Mouse (Mus musculus): ENCODE results near the gene Atp13a5. TPM values are rescaled to one million over a fixed set of nuclear protein-coding genes. Genes with fewer than 3 reads are reported as not detected.

Gene Atp13a5
- polyA plus RNA-seq, 1 experiment from 2014 or later = not detected

DNA sequence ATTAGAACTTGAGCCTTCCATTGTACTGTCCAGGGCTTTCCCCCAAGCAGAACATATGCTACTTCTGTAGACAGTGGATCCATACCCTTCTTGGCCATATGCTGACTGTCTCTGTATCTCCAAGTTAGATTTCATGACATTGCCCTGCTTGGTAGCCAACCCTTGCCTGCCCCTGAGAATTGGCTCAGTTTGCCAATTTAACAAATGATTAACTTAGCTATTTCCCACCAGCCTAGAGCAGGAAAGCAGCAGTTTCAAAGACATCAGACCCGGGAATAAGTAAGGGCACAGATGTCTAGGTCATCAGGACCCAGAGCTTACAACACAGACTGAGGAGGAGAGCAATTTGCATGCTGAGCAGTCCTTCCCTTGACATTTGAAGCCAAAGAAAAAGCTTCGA, 173.0 kb downstream of the Atp13a5 start:
- Histone ChIP-seq H3K27me3 (ENCODE audit: insufficient read depth, low read length) (peaks cover 19% of the 10 kb centered on the region), H3K36me3 (ENCODE audit: insufficient read depth) (no peaks in the 10 kb centered on the region), H3K4me2 (no peak overlapping the region), H3K9me3 (ENCODE audit: low read depth, low read length) (no peaks in the 10 kb centered on the region), H3K9ac (no peak overlapping the region), H3K4me1 (ENCODE audit: insufficient read depth) (no peaks in the 10 kb centered on the region), H3K27ac (ENCODE audit: low read depth) (no peak overlapping the region), H3K4me3 (ENCODE audit: low read depth, low read length) (no peak overlapping the region)
- no peak for TF ChIP-seq CTCF (IDR thresholded peaks at IDR 0.05; ENCODE audit: low read depth)
- WGBS = 43% methylated on average over 2 of the region's 2 CpGs
- ATAC-seq (ENCODE audit: insufficient read depth) = no peak
- DNase-seq = no peak

DNA sequence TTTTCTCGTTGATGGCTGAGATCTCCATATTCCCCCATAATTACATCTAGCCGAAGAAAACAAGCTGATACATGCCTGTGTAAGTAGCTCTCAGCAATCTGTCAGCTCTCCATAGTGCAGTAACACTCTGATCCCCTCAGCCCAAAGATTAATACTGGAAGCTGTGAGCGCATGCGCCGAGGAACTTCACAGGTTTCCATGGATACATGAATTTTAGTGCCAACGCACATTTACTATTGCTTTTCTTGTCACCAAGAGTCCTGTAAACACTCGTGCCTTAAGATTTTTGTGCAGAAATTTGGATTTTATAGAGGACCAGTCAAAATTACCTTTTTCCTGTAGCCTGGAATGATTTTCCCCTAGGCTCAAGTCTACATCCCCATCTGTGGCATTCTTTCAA, 173.7 kb downstream of the Atp13a5 start:
- H3K27ac ChIP-seq (ENCODE audit: low read depth) = no peak overlapping the region
- H3K4me2 ChIP-seq = no peak overlapping the region
- DNase-seq (no peak), ATAC-seq (ENCODE audit: insufficient read depth) (no peak)
- peaks cover 12% of the 10 kb centered on the region for H3K27me3 ChIP-seq (ENCODE audit: insufficient read depth, low read length)
- H3K4me3 ChIP-seq (ENCODE audit: low read depth, low read length) = no peak overlapping the region
- WGBS = 53% methylated on average over 7 of the region's 7 CpGs
- no peaks in the 10 kb centered on the region for H3K4me1 ChIP-seq (ENCODE audit: insufficient read depth)
- H3K9me3 ChIP-seq (ENCODE audit: low read depth, low read length) = no peaks in the 10 kb centered on the region
- TF ChIP-seq CTCF (IDR thresholded peaks at IDR 0.05; ENCODE audit: low read depth) = no peak
- H3K9ac ChIP-seq = no peak overlapping the region
- H3K36me3 ChIP-seq (ENCODE audit: insufficient read depth) = no peaks in the 10 kb centered on the region

DNA sequence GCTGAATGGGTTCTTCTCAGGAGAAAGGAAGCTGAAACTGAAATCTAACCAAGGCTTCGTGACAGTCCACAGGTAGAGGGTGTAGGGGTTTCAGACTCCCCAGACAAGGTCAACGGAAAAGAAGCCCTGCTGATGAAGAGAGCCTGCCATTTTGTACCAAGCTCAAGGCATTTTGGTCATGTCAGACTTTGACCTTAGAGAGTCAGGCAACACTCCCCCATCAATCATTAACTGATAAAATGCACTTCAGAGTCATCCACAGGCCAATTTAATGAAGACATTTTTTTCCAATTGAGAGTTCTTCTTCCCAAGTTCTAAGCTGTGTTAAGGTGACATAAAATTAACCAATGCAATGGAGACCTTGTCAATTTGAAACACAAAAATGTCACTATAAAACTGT, 177.4 kb downstream of the Atp13a5 start:
- H3K4me1 ChIP-seq (ENCODE audit: insufficient read depth) = no peaks in the 10 kb centered on the region
- no peak overlapping the region for H3K9ac ChIP-seq
- no peaks in the 10 kb centered on the region for H3K9me3 ChIP-seq (ENCODE audit: low read depth, low read length)
- ATAC-seq (ENCODE audit: insufficient read depth) (no peak), DNase-seq (no peak)
- no peak overlapping the region for H3K4me2 ChIP-seq
- no peak for TF ChIP-seq CTCF (IDR thresholded peaks at IDR 0.05; ENCODE audit: low read depth)
- no peaks in the 10 kb centered on the region for H3K36me3 ChIP-seq (ENCODE audit: insufficient read depth)
- H3K4me3 ChIP-seq (ENCODE audit: low read depth, low read length) = no peak overlapping the region
- WGBS = 61% methylated on average over 2 of the region's 2 CpGs
- H3K27me3 ChIP-seq (ENCODE audit: insufficient read depth, low read length) = no peaks in the 10 kb centered on the region
- H3K27ac ChIP-seq (ENCODE audit: low read depth) = no peak overlapping the region

DNA sequence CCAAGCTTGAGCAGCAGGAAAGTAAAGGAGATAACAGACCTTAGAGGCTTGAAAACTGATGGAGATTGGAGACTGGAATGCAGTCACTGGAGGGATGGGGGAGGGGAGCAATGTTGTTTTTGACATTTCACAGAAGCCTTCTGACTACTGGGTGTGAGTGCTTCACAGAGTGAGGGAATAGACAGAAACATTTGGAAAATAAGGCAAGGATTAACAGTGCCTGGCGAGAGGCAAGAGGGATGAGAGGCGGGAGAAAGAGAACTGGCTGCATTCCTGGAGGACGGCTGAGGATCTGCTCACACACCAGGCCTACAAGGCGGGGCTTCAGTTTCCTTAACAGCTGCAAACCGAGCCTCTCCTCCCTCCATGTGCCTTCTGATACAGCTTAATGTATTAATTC, 180.1 kb downstream of the Atp13a5 start:
- Histone ChIP-seq H3K27ac (ENCODE audit: low read depth) (no peak overlapping the region), H3K9me3 (ENCODE audit: low read depth, low read length) (no peaks in the 10 kb centered on the region), H3K4me3 (ENCODE audit: low read depth, low read length) (no peak overlapping the region), H3K4me2 (no peak overlapping the region), H3K36me3 (ENCODE audit: insufficient read depth) (no peaks in the 10 kb centered on the region), H3K4me1 (ENCODE audit: insufficient read depth) (no peaks in the 10 kb centered on the region), H3K27me3 (ENCODE audit: insufficient read depth, low read length) (no peaks in the 10 kb centered on the region), H3K9ac (no peak overlapping the region)
- ATAC-seq (ENCODE audit: insufficient read depth) = peak; percentile 94
- TF ChIP-seq CTCF (IDR thresholded peaks at IDR 0.05; ENCODE audit: low read depth) = no peak
- peak; percentile 80 for DNase-seq
- WGBS = 8% methylated on average over 5 of the region's 5 CpGs

DNA sequence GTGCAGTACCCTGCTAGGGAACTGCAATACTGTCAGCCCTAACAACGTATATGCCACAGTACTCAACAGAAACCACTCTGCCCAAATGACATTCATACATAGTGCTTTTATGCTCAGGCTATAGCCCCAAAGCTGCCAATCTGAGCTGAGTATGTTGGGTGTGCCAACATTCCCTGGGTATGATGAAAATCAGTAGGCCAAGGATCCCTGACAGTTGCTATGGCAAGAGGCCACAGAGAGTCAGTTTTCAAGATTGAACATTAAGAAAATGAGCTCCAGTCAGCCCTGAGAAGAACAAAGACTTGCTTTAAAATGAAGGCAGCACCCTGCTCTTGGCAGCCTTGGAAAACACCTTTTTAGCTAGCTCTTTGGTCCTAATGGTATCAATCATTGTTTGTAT, 183.4 kb downstream of the Atp13a5 start:
- no peaks in the 10 kb centered on the region for H3K4me1 ChIP-seq (ENCODE audit: insufficient read depth)
- H3K36me3 ChIP-seq (ENCODE audit: insufficient read depth) = no peaks in the 10 kb centered on the region
- no peak overlapping the region for H3K27ac ChIP-seq (ENCODE audit: low read depth)
- no peak for ATAC-seq (ENCODE audit: insufficient read depth)
- DNase-seq = no peak
- WGBS = 81% methylated on average over 1 of the region's 1 CpGs
- H3K4me2 ChIP-seq = no peak overlapping the region
- TF ChIP-seq CTCF (IDR thresholded peaks at IDR 0.05; ENCODE audit: low read depth) = no peak
- H3K9me3 ChIP-seq (ENCODE audit: low read depth, low read length) = no peaks in the 10 kb centered on the region
- H3K4me3 ChIP-seq (ENCODE audit: low read depth, low read length) = no peak overlapping the region
- H3K9ac ChIP-seq = no peak overlapping the region
- H3K27me3 ChIP-seq (ENCODE audit: insufficient read depth, low read length) = no peaks in the 10 kb centered on the region

DNA sequence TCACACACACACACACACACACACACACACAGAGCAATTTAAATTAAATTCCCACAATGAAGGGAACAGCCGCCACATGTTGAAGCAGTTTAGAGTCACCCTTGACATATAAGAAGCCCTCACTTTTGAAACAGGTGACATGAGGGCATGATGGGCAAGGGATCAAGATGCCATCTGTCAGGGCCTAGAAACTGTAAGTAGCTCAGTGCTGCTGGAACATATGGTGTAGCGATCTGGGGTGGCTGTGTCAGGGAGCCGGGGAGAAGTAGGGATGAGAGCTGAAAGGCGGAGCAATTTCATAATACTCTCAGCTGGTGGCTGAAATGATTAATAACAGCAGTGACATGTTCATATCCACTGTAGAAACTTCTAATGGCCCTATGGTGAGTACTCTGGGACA, 184.6 kb downstream of the Atp13a5 start:
- no peaks in the 10 kb centered on the region for H3K27me3 ChIP-seq (ENCODE audit: insufficient read depth, low read length)
- H3K36me3 ChIP-seq (ENCODE audit: insufficient read depth) = no peaks in the 10 kb centered on the region
- no peak overlapping the region for H3K4me3 ChIP-seq (ENCODE audit: low read depth, low read length)
- no peak for DNase-seq
- H3K9ac ChIP-seq = no peak overlapping the region
- WGBS = 82% methylated on average over 4 of the region's 4 CpGs
- no peak overlapping the region for H3K4me2 ChIP-seq
- no peak for ATAC-seq (ENCODE audit: insufficient read depth)
- no peaks in the 10 kb centered on the region for H3K9me3 ChIP-seq (ENCODE audit: low read depth, low read length)
- TF ChIP-seq CTCF (IDR thresholded peaks at IDR 0.05; ENCODE audit: low read depth) = no peak
- H3K27ac ChIP-seq (ENCODE audit: low read depth) = no peak overlapping the region
- H3K4me1 ChIP-seq (ENCODE audit: insufficient read depth) = no peaks in the 10 kb centered on the region

DNA sequence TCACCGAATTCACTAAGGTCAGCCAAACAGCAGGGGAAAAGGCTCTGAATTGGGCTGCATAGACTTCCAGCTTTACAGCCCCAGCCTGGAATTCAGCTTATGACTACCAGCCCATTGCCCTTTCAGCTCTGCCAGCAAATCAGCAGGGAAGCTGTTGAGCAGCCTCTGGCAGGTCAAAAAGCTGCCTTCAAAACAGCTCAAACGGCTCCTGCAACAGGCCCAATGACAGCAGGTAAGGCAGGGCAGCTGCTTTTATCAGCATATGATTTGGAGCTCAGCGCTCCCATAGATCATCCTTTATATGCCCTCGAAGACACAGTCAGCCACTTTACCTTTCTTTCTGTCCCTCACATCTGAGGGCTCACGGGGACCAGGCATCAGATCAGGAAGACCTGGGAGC, 185.6 kb downstream of the Atp13a5 start:
- Histone ChIP-seq H3K36me3 (ENCODE audit: insufficient read depth) (no peaks in the 10 kb centered on the region), H3K27me3 (ENCODE audit: insufficient read depth, low read length) (no peaks in the 10 kb centered on the region), H3K9me3 (ENCODE audit: low read depth, low read length) (no peaks in the 10 kb centered on the region), H3K9ac (no peak overlapping the region), H3K27ac (ENCODE audit: low read depth) (no peak overlapping the region), H3K4me1 (ENCODE audit: insufficient read depth) (no peaks in the 10 kb centered on the region), H3K4me3 (ENCODE audit: low read depth, low read length) (no peak overlapping the region), H3K4me2 (no peak overlapping the region)
- no peak for TF ChIP-seq CTCF (IDR thresholded peaks at IDR 0.05; ENCODE audit: low read depth)
- DNase-seq (no peak), ATAC-seq (ENCODE audit: insufficient read depth) (no peak)
- 35% methylated on average over 5 of the region's 5 CpGs for WGBS

Other genes starting within 250 kb of the Atp13a5 start
- 0.12 and 0.41 TPM in 2 replicates for gene Hrasls, start 169.0 kb downstream of the Atp13a5 start, polyA plus RNA-seq (2014; fragmentation: Nextera tagmentation; extraction: Ambion mirVana)
- 0.71 and 1.2 TPM in 2 replicates for gene Atp13a4, start 166.1 kb upstream of the Atp13a5 start, polyA plus RNA-seq (2014; fragmentation: Nextera tagmentation; extraction: Ambion mirVana)
- gene Opa1, start 200.6 kb upstream of the Atp13a5 start, polyA plus RNA-seq (2014; fragmentation: Nextera tagmentation; extraction: Ambion mirVana) = 39.1 and 41.1 TPM in 2 replicates

Measured in lung, embryonic 14.5 days (tissue).